Mouse (Mus musculus): ENCODE measurements around the gene Stk10.

DNA sequence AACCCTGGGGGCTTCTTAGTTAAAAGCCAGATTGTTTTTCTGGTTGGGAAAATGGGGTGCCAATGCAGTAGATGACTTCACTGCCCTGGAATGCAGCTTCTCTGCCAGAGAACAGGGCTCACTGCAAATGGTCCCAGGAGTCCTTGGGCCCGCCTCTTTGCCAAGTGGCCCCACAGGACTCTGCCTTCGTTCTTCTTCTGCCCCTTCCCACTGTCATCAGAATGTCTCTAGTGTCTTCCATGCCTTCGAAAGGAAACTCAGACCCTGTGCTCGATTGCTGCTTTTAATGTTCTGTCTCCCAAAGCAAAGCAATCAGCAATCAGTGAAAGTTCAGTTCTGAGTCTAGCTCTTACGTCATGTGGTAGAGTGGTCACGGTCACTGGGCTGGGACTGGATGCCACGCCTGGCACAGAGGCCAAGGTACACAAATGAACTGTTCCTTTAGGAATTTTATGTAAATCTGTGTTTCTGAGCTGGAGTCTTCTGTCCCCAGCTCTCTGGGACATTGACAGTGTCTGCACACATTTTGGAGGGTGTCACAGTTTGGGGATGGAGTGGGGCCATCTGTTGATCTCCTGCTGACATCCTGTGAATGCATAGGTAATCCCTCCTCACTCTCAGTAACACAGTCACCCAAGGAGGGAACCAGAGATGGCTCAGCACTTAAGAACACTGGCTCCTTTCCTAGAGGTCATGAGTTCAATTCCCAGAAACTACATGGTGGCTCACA lies 72.2 kb downstream of the Stk10 start:
- TF ChIP-seq EP300 (IDR thresholded peaks at IDR 0.05; ENCODE audit: low read depth) (no peak), CTCF (IDR thresholded peaks at IDR 0.05; ENCODE audit: low read depth) (no peak)

Measured in liver, embryonic 14.5 days (tissue).